Mouse (Mus musculus): ENCODE measurements around the gene Tspan9. TPM values are rescaled to one million over a fixed set of nuclear protein-coding genes. Genes with fewer than 3 reads are reported as not detected.

The Tspan9 gene
- polyA plus RNA-seq, 2 experiments, result 134 to 151 TPM

DNA sequence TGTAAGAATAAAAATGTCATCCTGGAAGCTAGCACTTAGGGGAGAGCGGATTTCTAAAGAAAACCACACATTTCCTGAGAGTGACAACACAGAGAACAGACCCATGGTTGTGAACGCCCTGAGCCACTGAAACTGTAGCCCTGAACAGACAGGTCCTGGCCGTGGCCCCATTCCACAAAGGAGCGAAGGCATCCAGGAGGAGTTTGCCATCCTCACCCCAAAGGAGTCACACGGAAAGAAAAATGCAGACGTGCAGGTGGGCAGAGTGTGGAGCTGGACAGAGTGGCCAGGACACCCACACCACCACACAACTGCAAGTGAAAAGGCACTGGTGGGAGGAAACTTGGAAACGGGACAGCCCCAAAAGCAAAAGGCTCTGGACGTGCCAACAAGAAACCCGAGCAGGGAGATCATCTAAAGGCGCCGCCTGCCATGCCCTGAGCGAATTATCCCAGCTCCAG is 136.1 kb downstream of the Tspan9 start:
- H3K4me3 ChIP-seq (replicated peaks; ENCODE audit: low read length), result no peak overlapping the region
- H3K9me3 ChIP-seq (ENCODE audit: control insufficient read depth, low read length), result no peaks in the 10 kb centered on the region
- H3K36me3 ChIP-seq (ENCODE audit: control insufficient read depth, insufficient read depth, low read length), result no peaks in the 10 kb centered on the region
- no peak overlapping the region for H3K27ac ChIP-seq (replicated peaks; ENCODE audit: low read depth, low read length)
- H3K4me2 ChIP-seq (replicated peaks; ENCODE audit: low read depth, low read length, severe bottlenecking), result no peak overlapping the region
- ATAC-seq (ENCODE audit: low FRiP score, low read depth) (no peak), DNase-seq (ENCODE audit: low spot score) (no peak)
- WGBS, result 78% methylated on average over 12 of the region's 12 CpGs
- TF ChIP-seq POLR2A (IDR thresholded peaks at IDR 0.05; ENCODE audit: borderline replicate concordance, extremely low read depth, insufficient read depth, insufficient read length), result no peak
- peaks cover 36% of the 10 kb centered on the region for H3K4me1 ChIP-seq (ENCODE audit: control insufficient read depth, insufficient read depth, low read length)
- H3K27me3 ChIP-seq (ENCODE audit: control insufficient read depth, insufficient read depth, low read length), result no peaks in the 10 kb centered on the region
- H3K9ac ChIP-seq (ENCODE audit: low read depth, low read length, severe bottlenecking), result no peak overlapping the region

GRCm38 (mm10) chr6:128006156-128006555 is 137.2 kb downstream of the Tspan9 start:
- 48% methylated on average over 8 of the region's 8 CpGs for WGBS
- H3K27me3 ChIP-seq (ENCODE audit: control insufficient read depth, insufficient read depth, low read length), result no peaks in the 10 kb centered on the region

DNA sequence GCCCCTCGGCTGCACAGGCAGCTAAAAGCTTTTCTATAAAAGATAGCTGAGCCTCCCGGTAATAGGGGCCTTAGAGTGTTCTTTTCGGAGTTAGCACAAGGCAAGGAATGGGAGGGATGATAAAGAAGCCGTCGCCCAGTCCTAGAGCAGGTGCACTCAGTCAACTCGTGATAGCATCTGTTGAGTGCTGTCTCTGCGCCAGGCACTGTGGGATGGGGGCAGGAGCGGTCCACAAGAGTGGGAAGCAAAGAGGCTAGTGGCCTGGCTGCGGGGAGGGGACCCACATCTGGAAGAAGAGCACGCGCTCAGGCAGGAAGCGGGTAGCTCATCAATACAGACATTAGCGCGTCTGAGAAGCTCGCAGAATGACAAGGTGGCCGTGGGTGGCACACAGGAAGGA is 138.8 kb downstream of the Tspan9 start:
- H3K36me3 ChIP-seq (ENCODE audit: control insufficient read depth, insufficient read depth, low read length), result no peaks in the 10 kb centered on the region
- H3K27ac ChIP-seq (replicated peaks; ENCODE audit: low read depth, low read length), result no peak overlapping the region
- peaks cover 15% of the 10 kb centered on the region; the same call in 1 of the 2 replicates for H3K4me1 ChIP-seq (ENCODE audit: control insufficient read depth, insufficient read depth, low read length)
- no peak overlapping the region for H3K9ac ChIP-seq (ENCODE audit: low read depth, low read length, severe bottlenecking)
- no peak for ATAC-seq (ENCODE audit: low FRiP score, low read depth)
- no peak overlapping the region for H3K4me3 ChIP-seq (replicated peaks; ENCODE audit: low read length)
- no peak overlapping the region for H3K4me2 ChIP-seq (replicated peaks; ENCODE audit: low read depth, low read length, severe bottlenecking)
- WGBS, result 85% methylated on average over 16 of the region's 16 CpGs
- H3K9me3 ChIP-seq (ENCODE audit: control insufficient read depth, low read length), result no peaks in the 10 kb centered on the region
- H3K27me3 ChIP-seq (ENCODE audit: control insufficient read depth, insufficient read depth, low read length), result no peaks in the 10 kb centered on the region
- no peak for TF ChIP-seq POLR2A (IDR thresholded peaks at IDR 0.05; ENCODE audit: borderline replicate concordance, extremely low read depth, insufficient read depth, insufficient read length)
- DNase-seq (ENCODE audit: low spot score), result no peak

More at GRCm38 (mm10) chr6:128006156-128006555, 137.2 kb downstream of the Tspan9 start:
- TF ChIP-seq POLR2A (IDR thresholded peaks at IDR 0.05; ENCODE audit: borderline replicate concordance, extremely low read depth, insufficient read depth, insufficient read length), result no peak
- no peaks in the 10 kb centered on the region for H3K36me3 ChIP-seq (ENCODE audit: control insufficient read depth, insufficient read depth, low read length)
- no peak overlapping the region for H3K27ac ChIP-seq (replicated peaks; ENCODE audit: low read depth, low read length)
- no peak overlapping the region for H3K9ac ChIP-seq (ENCODE audit: low read depth, low read length, severe bottlenecking)
- H3K4me2 ChIP-seq (replicated peaks; ENCODE audit: low read depth, low read length, severe bottlenecking), result no peak overlapping the region
- no peak overlapping the region for H3K4me3 ChIP-seq (replicated peaks; ENCODE audit: low read length)
- no peaks in the 10 kb centered on the region for H3K9me3 ChIP-seq (ENCODE audit: control insufficient read depth, low read length)
- no peak for DNase-seq (ENCODE audit: low spot score)
- ATAC-seq (ENCODE audit: low FRiP score, low read depth), result no peak
- H3K4me1 ChIP-seq (ENCODE audit: control insufficient read depth, insufficient read depth, low read length), result peaks cover 30% of the 10 kb centered on the region

DNA sequence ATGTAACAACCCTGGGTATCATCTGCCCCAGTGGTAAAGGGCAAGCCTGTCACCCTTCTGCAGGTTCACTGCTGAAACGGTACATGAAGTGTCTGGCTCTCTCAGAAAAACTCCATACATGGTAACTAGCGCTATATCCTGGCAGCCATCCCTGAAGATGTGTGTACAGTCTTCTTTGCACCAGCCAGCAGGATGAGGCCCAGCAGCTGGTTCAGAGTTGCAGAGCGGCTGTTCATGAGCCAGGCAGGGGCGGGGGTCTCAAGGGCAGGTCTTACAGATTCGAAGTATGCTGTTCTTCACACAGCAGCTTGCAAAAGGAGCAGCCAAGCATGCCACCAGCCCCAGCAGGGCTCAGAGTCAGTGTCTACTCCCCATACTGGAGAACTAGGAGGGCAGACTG is 139.9 kb downstream of the Tspan9 start:
- 0 out of 2 replicates have a peak overlapping the region, but pooled peaks have one; percentile 28 for H3K9ac ChIP-seq (ENCODE audit: low read depth, low read length, severe bottlenecking)
- no peaks in the 10 kb centered on the region for H3K27me3 ChIP-seq (ENCODE audit: control insufficient read depth, insufficient read depth, low read length)
- no peaks in the 10 kb centered on the region for H3K9me3 ChIP-seq (ENCODE audit: control insufficient read depth, low read length)
- no peak for TF ChIP-seq POLR2A (IDR thresholded peaks at IDR 0.05; ENCODE audit: borderline replicate concordance, extremely low read depth, insufficient read depth, insufficient read length)
- 74% methylated on average over 5 of the region's 5 CpGs for WGBS
- no peak overlapping the region for H3K4me3 ChIP-seq (replicated peaks; ENCODE audit: low read length)
- H3K27ac ChIP-seq (replicated peaks; ENCODE audit: low read depth, low read length), result no peak overlapping the region
- peaks cover 13% of the 10 kb centered on the region; the same call in 1 of the 2 replicates for H3K4me1 ChIP-seq (ENCODE audit: control insufficient read depth, insufficient read depth, low read length)
- DNase-seq (ENCODE audit: low spot score) (no peak), ATAC-seq (ENCODE audit: low FRiP score, low read depth) (no peak)
- no peaks in the 10 kb centered on the region for H3K36me3 ChIP-seq (ENCODE audit: control insufficient read depth, insufficient read depth, low read length)
- no peak overlapping the region for H3K4me2 ChIP-seq (replicated peaks; ENCODE audit: low read depth, low read length, severe bottlenecking)

DNA sequence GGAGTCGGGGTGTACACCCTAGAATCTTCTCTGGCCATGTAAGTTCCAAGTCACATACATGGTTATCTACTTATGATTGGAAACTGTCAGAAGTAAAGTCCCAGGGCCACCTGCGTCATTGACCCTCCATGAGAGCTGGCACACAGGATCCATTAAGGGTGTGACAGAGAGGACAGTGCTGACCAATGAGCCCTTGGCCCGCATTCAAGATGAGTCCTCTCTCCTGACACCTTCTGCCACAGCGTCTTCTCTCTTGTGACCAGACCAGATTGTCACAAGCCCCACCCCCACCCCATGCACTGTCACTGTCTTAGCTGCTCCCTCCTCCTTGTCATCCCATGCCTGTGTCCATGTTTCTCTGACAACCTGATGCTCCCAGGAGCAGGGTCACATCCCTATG is 140.7 kb downstream of the Tspan9 start:
- H3K36me3 ChIP-seq (ENCODE audit: control insufficient read depth, insufficient read depth, low read length), result no peaks in the 10 kb centered on the region
- no peaks in the 10 kb centered on the region for H3K9me3 ChIP-seq (ENCODE audit: control insufficient read depth, low read length)
- H3K4me1 ChIP-seq (ENCODE audit: control insufficient read depth, insufficient read depth, low read length), result peaks cover 10% of the 10 kb centered on the region; the same call in 1 of the 2 replicates
- H3K4me3 ChIP-seq (replicated peaks; ENCODE audit: low read length), result no peak overlapping the region
- H3K27ac ChIP-seq (replicated peaks; ENCODE audit: low read depth, low read length), result no peak overlapping the region
- DNase-seq (ENCODE audit: low spot score) (no peak), ATAC-seq (ENCODE audit: low FRiP score, low read depth) (no peak)
- TF ChIP-seq POLR2A (IDR thresholded peaks at IDR 0.05; ENCODE audit: borderline replicate concordance, extremely low read depth, insufficient read depth, insufficient read length), result no peak
- 78% methylated on average over 4 of the region's 4 CpGs for WGBS
- no peaks in the 10 kb centered on the region for H3K27me3 ChIP-seq (ENCODE audit: control insufficient read depth, insufficient read depth, low read length)
- no peak overlapping the region for H3K4me2 ChIP-seq (replicated peaks; ENCODE audit: low read depth, low read length, severe bottlenecking)
- H3K9ac ChIP-seq (ENCODE audit: low read depth, low read length, severe bottlenecking), result 0 out of 2 replicates have a peak overlapping the region, but pooled peaks have one; percentile 2

All from limb, embryonic 14.5 days (tissue).